Mouse (Mus musculus) limb, embryonic 14.5 days (tissue): ENCODE measurements around the gene Prkar1a. TPM values are rescaled to one million over a fixed set of nuclear protein-coding genes. Genes with fewer than 3 reads are reported as not detected.
A peak's percentile ranks its signal among the peaks of the same experiment; 100 is the strongest.
"Not testable (repeated sequence)": the region's sequence is repeated elsewhere in the genome, so short reads cannot be mapped to it uniquely, and the experiment has no call there.

ENCODE experiments used
- ATAC-seq: fragments of 200-750 bp; cut with Nextera tagmentation; 2 replicates; pipeline ENCODE4 v1.8.0; 2017; ENCODE audit warnings: low read depth, moderate number of reproducible peaks, moderate TSS enrichment; ENCODE audit not compliant: low FRiP score
- DNase-seq: peaks from one replicate; pipeline ENCODE4 v3.0.0-alpha.2; 2015; ENCODE audit warnings: low spot score
- H3K27ac ChIP-seq: fragments of 300-500 bp; sonication (generic); replicated peaks from 2 replicates; pipeline ENCODE4 v1.5.1; 2014; ENCODE audit warnings: low read depth, mild to moderate bottlenecking, low read length, moderate library complexity, mixed read lengths
- H3K27me3 ChIP-seq: fragments of 300-500 bp; sonication (generic); 2 replicates; pipeline ENCODE4 v1.6.1; 2014; ENCODE audit warnings: low read length, mixed read lengths; ENCODE audit not compliant: control insufficient read depth, insufficient read depth
- H3K36me3 ChIP-seq: fragments of 300-500 bp; sonication (generic); 2 replicates; pipeline ENCODE4 v1.6.1; 2014; ENCODE audit warnings: mild to moderate bottlenecking, low read length, moderate library complexity, mixed read lengths; ENCODE audit not compliant: control insufficient read depth, insufficient read depth
- H3K4me1 ChIP-seq: fragments of 300-500 bp; sonication (generic); 2 replicates; pipeline ENCODE4 v1.6.1; 2014; ENCODE audit warnings: antibody characterized with exemption, low read length, mixed read lengths; ENCODE audit not compliant: control insufficient read depth, insufficient read depth
- H3K4me2 ChIP-seq: fragments of 300-500 bp; sonication (generic); replicated peaks from 2 replicates; pipeline ENCODE4 v1.6.1; 2014; ENCODE audit warnings: low read depth, mild to moderate bottlenecking, low read length, moderate library complexity; ENCODE audit not compliant: severe bottlenecking
- H3K4me3 ChIP-seq: fragments of 300-500 bp; sonication (generic); replicated peaks from 2 replicates; pipeline ENCODE4 v1.5.1; 2014; ENCODE audit warnings: low read length
- H3K9ac ChIP-seq: fragments of 300-500 bp; sonication (generic); 2 replicates; pipeline ENCODE4 v1.6.1; 2014; ENCODE audit warnings: mild to moderate bottlenecking, low read depth, low read length, moderate library complexity; ENCODE audit not compliant: severe bottlenecking
- H3K9me3 ChIP-seq: fragments of 300-500 bp; sonication (generic); 2 replicates; pipeline ENCODE4 v1.6.1; 2016; ENCODE audit warnings: low read length; ENCODE audit not compliant: control insufficient read depth
- POLR2A ChIP-seq: fragments of 200-500 bp; IDR thresholded peaks from 2 replicates; pipeline ENCODE4 v1.8.0; 2012; ENCODE audit warnings: inconsistent platforms, mild to moderate bottlenecking, moderate library complexity, borderline replicate concordance; ENCODE audit not compliant: insufficient read depth, insufficient read length; ENCODE audit errors: extremely low read depth
- WGBS: fragments of 180-500 bp; shearing (Covaris S2); extraction: QIAGEN DNeasy Blood & Tissue Kit; methylation state at CpG from one replicate; pipeline ENCODE4 v1.1.7; 2014; 5-methylcytosine and 5-hydroxymethylcytosine counted together
- polyA plus RNA-seq, 2 experiments: library from polyadenylated mRNA; depleted of rRNA in 1 of 2; stranded (reverse) in 1 of 2; unstranded in 1 of 2; fragments of >200 nt; fragmentation: Nextera tagmentation in 1 of 2; extraction: Ambion mirVana in 1 of 2; gene quantifications; 2 replicates each; pipeline versions ENCODE4 v1.2.1 to v1.2.3; 2012 to 2014

Prkar1a gene
- polyA plus RNA-seq, 2 experiments: 194 to 359 TPM

DNA sequence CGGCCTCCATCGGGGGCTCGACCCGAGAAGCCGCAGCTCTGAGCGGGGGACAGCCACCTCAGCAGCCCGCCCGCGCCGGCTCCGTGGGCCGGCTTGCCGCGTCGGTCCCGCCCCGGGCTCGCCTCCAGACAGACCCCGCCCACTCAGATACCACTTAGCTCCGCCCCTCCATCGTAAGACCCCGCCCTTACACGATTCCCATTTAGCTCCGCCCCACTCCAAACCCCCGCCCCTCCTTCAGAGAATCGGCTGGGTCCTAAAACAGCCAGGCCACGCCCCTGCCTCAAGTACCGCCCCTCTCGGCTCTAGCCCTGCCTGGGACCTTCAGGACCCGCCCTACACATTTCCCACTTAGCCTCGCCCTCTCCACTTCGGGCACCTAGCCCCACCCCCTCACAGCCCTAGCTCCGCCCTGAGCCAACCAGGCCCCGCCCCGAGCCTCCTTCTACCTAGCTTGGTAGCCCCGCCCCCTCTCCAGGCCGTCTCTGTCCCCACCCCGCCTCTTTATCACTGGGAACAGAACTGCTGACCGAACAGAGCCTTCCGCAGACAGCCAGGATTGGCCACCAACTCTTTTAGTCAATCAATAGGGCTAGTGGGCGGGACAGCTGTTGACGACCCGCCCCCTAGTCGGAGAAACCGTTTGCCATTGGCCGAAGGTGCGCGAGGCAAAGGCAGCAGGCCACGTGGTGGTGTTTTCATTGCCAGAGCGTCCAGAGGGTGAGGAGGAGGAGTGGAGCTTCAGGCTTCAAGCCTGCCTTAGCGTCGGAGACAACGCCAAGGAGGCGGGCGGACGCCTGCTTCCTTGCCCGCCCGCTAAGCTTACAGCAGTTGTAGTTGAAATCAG is 37.7 kb upstream of the Prkar1a start, which contains the start of gene Wipi1:
Wipi1 (minus strand) TSS at position 665 of the 847 bp plus-strand sequence.
- no peak for TF ChIP-seq POLR2A
- Histone ChIP-seq H3K9ac (peak within 1 kb of the TSS; percentile 86), H3K9me3 (no peaks in the 10 kb centered on the region), H3K36me3 (no peaks in the 10 kb centered on the region), H3K4me2 (peak within 1 kb of the TSS; percentile 72), H3K27me3 (no peaks in the 10 kb centered on the region), H3K4me3 (peak within 1 kb of the TSS; percentile 83), H3K27ac (peak within 1 kb of the TSS; percentile 79), H3K4me1 (peaks cover 15% of the 10 kb centered on the region)
- WGBS: 1% methylated on average over 46 of the region's 58 CpGs
- ATAC-seq: peak; percentile 95
- DNase-seq: peak; percentile 98

DNA sequence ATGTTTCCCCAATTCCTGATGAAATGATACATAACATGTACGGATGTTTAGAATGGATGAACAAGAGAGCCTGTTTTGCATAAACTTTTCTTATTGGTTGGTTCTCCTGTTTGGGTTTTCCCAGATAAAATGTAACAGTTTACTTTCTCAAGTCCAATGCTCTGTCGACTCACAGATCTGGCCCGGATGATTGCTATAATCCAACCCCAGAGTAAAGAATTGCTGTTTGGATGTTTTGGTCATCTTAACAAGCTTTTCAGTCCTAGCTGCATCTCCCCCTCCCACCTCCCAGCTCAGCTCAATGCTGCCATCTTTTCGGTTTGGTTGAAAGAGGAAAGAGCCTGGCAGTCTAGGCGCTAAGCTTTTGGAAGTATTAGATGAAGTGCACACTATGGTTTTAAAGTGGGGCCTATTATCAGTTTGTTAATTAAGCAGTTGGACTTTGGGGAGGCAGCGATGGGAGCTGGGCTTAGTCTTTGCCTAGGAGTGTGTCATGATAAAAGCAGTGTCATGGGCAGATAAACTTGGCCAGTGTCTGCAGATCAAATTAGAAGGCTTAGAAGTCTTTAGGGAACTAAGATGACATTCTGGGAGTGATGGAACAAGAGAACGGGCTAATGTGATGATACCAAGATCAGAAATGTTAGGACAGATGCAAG is 36.2 kb upstream of the Prkar1a start:
- Histone ChIP-seq H3K4me2 (no peak overlapping the region), H3K9me3 (no peaks in the 10 kb centered on the region), H3K4me3 (no peak overlapping the region), H3K27me3 (no peaks in the 10 kb centered on the region), H3K36me3 (no peaks in the 10 kb centered on the region), H3K9ac (no peak overlapping the region), H3K4me1 (peaks cover 15% of the 10 kb centered on the region), H3K27ac (no peak overlapping the region)
- WGBS: 64% methylated on average over 7 of the region's 7 CpGs
- ATAC-seq: no peak
- TF ChIP-seq POLR2A: no peak
- no peak for DNase-seq

DNA sequence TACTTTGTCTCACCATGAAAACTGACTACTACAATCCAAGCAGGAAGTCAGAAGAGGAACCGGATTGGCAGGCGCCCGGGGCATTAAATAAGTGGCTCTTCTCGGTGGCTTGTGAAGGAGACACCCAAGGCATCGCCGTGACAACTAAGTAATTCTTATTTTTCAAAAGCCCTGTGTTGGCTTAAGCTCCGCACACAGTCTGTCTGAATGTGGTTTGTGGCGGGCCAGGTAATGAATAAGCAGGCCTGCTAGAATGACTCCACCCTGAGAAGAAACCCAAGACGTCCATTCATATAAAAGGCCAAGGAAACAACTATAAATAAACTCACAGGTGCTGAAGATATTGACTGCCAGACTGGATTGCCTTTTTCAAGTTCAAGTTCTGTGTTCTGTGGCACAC is 33.9 kb upstream of the Prkar1a start:
- Histone ChIP-seq H3K4me1 (peaks cover 3% of the 10 kb centered on the region), H3K9ac (no peak overlapping the region), H3K27ac (no peak overlapping the region), H3K9me3 (no peaks in the 10 kb centered on the region), H3K4me2 (no peak overlapping the region), H3K4me3 (no peak overlapping the region), H3K36me3 (no peaks in the 10 kb centered on the region), H3K27me3 (no peaks in the 10 kb centered on the region)
- 57% methylated on average over 9 of the region's 9 CpGs for WGBS
- DNase-seq (no peak), ATAC-seq (no peak)
- TF ChIP-seq POLR2A: no peak

DNA sequence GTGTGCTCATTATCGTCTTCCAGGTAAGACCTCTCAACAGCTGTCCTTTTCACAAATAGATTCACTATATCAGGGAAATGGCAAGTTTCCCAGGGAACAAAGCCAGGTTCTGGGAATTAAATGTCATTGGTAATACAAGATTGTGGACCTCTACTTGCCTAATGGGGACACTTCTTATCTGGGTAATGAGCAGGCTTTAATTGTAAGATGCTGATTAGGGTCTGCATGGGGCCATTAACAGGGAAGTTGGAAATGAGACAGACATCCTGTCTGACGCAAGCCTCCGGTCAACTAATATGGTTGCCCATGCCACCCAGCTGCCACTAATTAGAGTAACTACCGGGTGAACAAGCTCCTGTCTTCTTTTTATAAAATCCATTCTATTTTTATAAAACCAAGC is 32.9 kb upstream of the Prkar1a start:
- no peak overlapping the region for H3K27ac ChIP-seq
- 29% methylated on average over 4 of the region's 4 CpGs for WGBS

GRCm38 (mm10) chr11:109616766-109617165 is 32.4 kb upstream of the Prkar1a start:
- Histone ChIP-seq H3K27ac (no peak overlapping the region), H3K9ac (no peak overlapping the region), H3K4me3 (no peak overlapping the region), H3K4me2 (no peak overlapping the region), H3K36me3 (no peaks in the 10 kb centered on the region), H3K4me1 (no peaks in the 10 kb centered on the region), H3K27me3 (no peaks in the 10 kb centered on the region), H3K9me3 (no peaks in the 10 kb centered on the region)
- WGBS: 22% methylated on average over 4 of the region's 4 CpGs
- DNase-seq (no peak), ATAC-seq (no peak)
- no peak for TF ChIP-seq POLR2A

More for the DNA sequence above, 32.9 kb upstream of the Prkar1a start:
- H3K27me3 ChIP-seq: no peaks in the 10 kb centered on the region
- DNase-seq (no peak), ATAC-seq (no peak)
- no peak overlapping the region for H3K4me2 ChIP-seq
- no peaks in the 10 kb centered on the region for H3K36me3 ChIP-seq
- no peaks in the 10 kb centered on the region for H3K4me1 ChIP-seq
- H3K4me3 ChIP-seq: no peak overlapping the region
- no peaks in the 10 kb centered on the region for H3K9me3 ChIP-seq
- H3K9ac ChIP-seq: no peak overlapping the region
- no peak for TF ChIP-seq POLR2A

GRCm38 (mm10) chr11:109619055-109619454 is 30.1 kb upstream of the Prkar1a start:
- not testable (repeated sequence) for H3K27ac ChIP-seq, H3K4me1 ChIP-seq, H3K4me2 ChIP-seq, H3K9me3 ChIP-seq, H3K27me3 ChIP-seq, H3K9ac ChIP-seq, DNase-seq, H3K36me3 ChIP-seq, H3K4me3 ChIP-seq, ATAC-seq
- WGBS: 40% methylated on average over 8 of the region's 8 CpGs
